Mouse (Mus musculus): Measurements from ENCODE around the gene Epb41l5.

GRCm38 (mm10) chr1:119602448-119602847 lies 46.4 kb downstream of the Epb41l5 start:
- no peak for TF ChIP-seq CTCF (IDR thresholded peaks at IDR 0.05; ENCODE audit: insufficient read depth, low read length)
- TF ChIP-seq POLR2A (IDR thresholded peaks at IDR 0.05; ENCODE audit: borderline replicate concordance, extremely low read depth, low read depth, low read length), result no peak

Measured in lung, adult 2 months (tissue).